ENCODE assay signal across 14 mouse cellular contexts in genomic region chr17:63445212-63445611, GRCm38 (mm10).
"Had no signal": no experiment of that assay in that cellular context is flagged by ENCODE, and none has a peak within 500 bp of the region (broad histone marks: within the 10 kb centered on the region; RNA-seq: fewer than 3 reads in every experiment).

No protein-coding gene starts in this region.

- H3K4me2 ChIP-seq: liver, embryonic 12.5 days; lung, embryonic 14.5 days; neural tube, embryonic 13.5 days; stomach, embryonic 15.5 days had no signal

- H3K27me3 ChIP-seq: liver, embryonic 12.5 days; neural tube, embryonic 13.5 days; stomach, embryonic 15.5 days had no signal

- DNase-seq: kidney, adult 8-10 months; kidney, postnatal 25 days; lung, embryonic 14.5 days; lung, postnatal 10 days; lung, postnatal 4 days; right cerebral cortex, postnatal 14 days; thymus, adult 2 months; thymus, postnatal 25 days had no signal

- ATAC-seq: intestine, embryonic 16.5 days; liver, embryonic 12.5 days had no signal

- H3K4me3 ChIP-seq: left cerebral cortex, adult 2 months; limb, embryonic 10.5 days; liver, embryonic 12.5 days; neural tube, embryonic 13.5 days; stomach, embryonic 15.5 days had no signal

- H3K9ac ChIP-seq: liver, embryonic 12.5 days; lung, embryonic 14.5 days; neural tube, embryonic 13.5 days; stomach, embryonic 15.5 days had no signal

- H3K4me1 ChIP-seq: limb, embryonic 10.5 days; stomach, embryonic 15.5 days had no signal

- H3K36me3 ChIP-seq: limb, embryonic 10.5 days; liver, embryonic 12.5 days; neural tube, embryonic 13.5 days; stomach, embryonic 15.5 days had no signal

- H3K9me3 ChIP-seq: limb, embryonic 10.5 days; liver, embryonic 12.5 days; neural tube, embryonic 13.5 days; stomach, embryonic 15.5 days had no signal

- H3K27ac ChIP-seq: left cerebral cortex, adult 2 months; limb, embryonic 10.5 days; liver, embryonic 12.5 days; neural tube, embryonic 13.5 days; stomach, embryonic 15.5 days had no signal
